Mouse (Mus musculus): ENCODE data around the gene Ovca2. TPM values are rescaled to one million over a fixed set of nuclear protein-coding genes. Genes with fewer than 3 reads are reported as not detected.

Ovca2 gene
- total RNA-seq, 1 experiment from 2014 or later: 23.9 TPM

Small RNAs within 50 kb of the gene (microRNA-seq; reads per million reads assigned to microRNA genes)
- gene Mir132 (703 to 856 reads per million in 2 experiments), gene Mir212 (56.9 to 70.1 reads per million in 2 experiments)

Other genes starting within 250 kb of the Ovca2 start
- 7.3 and 9.9 TPM in 2 replicates for gene Hic1, start 9.3 kb downstream of the Ovca2 start, total RNA-seq (2021)
- 29.2 and 34.4 TPM in 2 replicates for gene Dph1, start 12.4 kb upstream of the Ovca2 start, total RNA-seq (2021)
- gene Rtn4rl1, start 14.9 kb upstream of the Ovca2 start, total RNA-seq (2021): 37.8 and 42.2 TPM in 2 replicates
- gene Rpa1, start 169.5 kb upstream of the Ovca2 start, total RNA-seq (2021): 45.4 and 59.6 TPM in 2 replicates
- 7.0 and 9.3 TPM in 2 replicates for gene Smyd4, start 169.6 kb upstream of the Ovca2 start, total RNA-seq (2021)
- 12.4 and 23.9 TPM in 2 replicates for gene Serpinf1, start 243.9 kb upstream of the Ovca2 start, total RNA-seq (2021)

All from adrenal gland, postnatal 25 days (tissue).